Mouse (Mus musculus) neural tube, embryonic 15.5 days (tissue): ENCODE results near the gene Hacl1. TPM values are rescaled to one million over a fixed set of nuclear protein-coding genes. Genes with fewer than 3 reads are reported as not detected.
A peak's percentile ranks its signal among the peaks of the same experiment; 100 is the strongest.

ENCODE experiments used
- ATAC-seq: fragments of 200-750 bp; cut with Nextera tagmentation; 2 replicates; pipeline ENCODE4 v1.8.0; 2017; ENCODE audit warnings: mild to moderate bottlenecking, moderate TSS enrichment, moderate library complexity; ENCODE audit not compliant: low FRiP score
- H3K27ac ChIP-seq: fragments of 300-500 bp; sonication (generic); replicated peaks from 2 replicates; pipeline ENCODE4 v1.5.1; 2015; ENCODE audit warnings: mild to moderate bottlenecking, inconsistent platforms
- H3K27me3 ChIP-seq: fragments of 300-500 bp; sonication (generic); replicated peaks from 2 replicates; pipeline ENCODE4 v1.6.1; 2015; ENCODE audit warnings: inconsistent platforms
- H3K36me3 ChIP-seq: fragments of 300-500 bp; sonication (generic); 2 replicates; pipeline ENCODE4 v1.6.1; 2015; ENCODE audit warnings: inconsistent platforms
- H3K4me1 ChIP-seq: fragments of 300-500 bp; sonication (generic); 2 replicates; pipeline ENCODE4 v1.6.1; 2015; ENCODE audit warnings: inconsistent platforms
- H3K4me2 ChIP-seq: fragments of 300-500 bp; sonication (generic); 2 replicates; pipeline ENCODE4 v1.6.1; 2015; ENCODE audit warnings: inconsistent platforms, mild to moderate bottlenecking, moderate library complexity
- H3K4me3 ChIP-seq: fragments of 300-500 bp; sonication (generic); replicated peaks from 2 replicates; pipeline ENCODE4 v1.5.1; 2015; ENCODE audit warnings: mild to moderate bottlenecking, inconsistent platforms
- H3K9ac ChIP-seq: fragments of 300-500 bp; sonication (generic); replicated peaks from 2 replicates; pipeline ENCODE4 v1.6.1; 2015; ENCODE audit warnings: mild to moderate bottlenecking, inconsistent platforms
- H3K9me3 ChIP-seq: fragments of 300-500 bp; sonication (generic); replicated peaks from 2 replicates; pipeline ENCODE4 v1.6.1; 2016; ENCODE audit warnings: inconsistent platforms
- WGBS: fragments of 180-500 bp; shearing (Covaris S2); methylation state at CpG from one replicate; pipeline ENCODE4 v1.1.7; 2015; ENCODE audit warnings: mixed read lengths; 5-methylcytosine and 5-hydroxymethylcytosine counted together
- polyA plus RNA-seq: library from polyadenylated mRNA; unstranded; fragments of >200 nt; fragmentation: Nextera tagmentation; extraction: Ambion mirVana; gene quantifications from 2 replicates; pipeline ENCODE4 v1.2.1, GENCODE M21; 2015

The Hacl1 gene
- polyA plus RNA-seq, 1 experiment from 2014 or later = 7.9 TPM

- no peak overlapping the region for H3K27ac ChIP-seq
- ATAC-seq = no peak
- H3K9ac ChIP-seq = no peak overlapping the region
- WGBS = over 99% methylated on average over 3 of the region's 3 CpGs
- H3K9me3 ChIP-seq = no peaks in the 10 kb centered on the region
- H3K4me2 ChIP-seq = no peak overlapping the region
- no peaks in the 10 kb centered on the region for H3K27me3 ChIP-seq
- H3K4me3 ChIP-seq = no peak overlapping the region
- no peaks in the 10 kb centered on the region for H3K4me1 ChIP-seq
- H3K36me3 ChIP-seq = no peaks in the 10 kb centered on the region
These were observed 9.3 kb upstream of the Hacl1 start for GRCm38 (mm10) chr14:31650347-31650746.

GRCm38 (mm10) chr14:31647991-31648390, 6.9 kb upstream of the Hacl1 start:
- Histone ChIP-seq H3K9me3 (no peaks in the 10 kb centered on the region), H3K27me3 (no peaks in the 10 kb centered on the region), H3K4me1 (no peaks in the 10 kb centered on the region), H3K9ac (no peak overlapping the region), H3K36me3 (no peaks in the 10 kb centered on the region), H3K4me2 (no peak overlapping the region), H3K4me3 (no peak overlapping the region), H3K27ac (no peak overlapping the region)
- WGBS = 89% methylated on average over 10 of the region's 10 CpGs
- ATAC-seq = no peak

DNA sequence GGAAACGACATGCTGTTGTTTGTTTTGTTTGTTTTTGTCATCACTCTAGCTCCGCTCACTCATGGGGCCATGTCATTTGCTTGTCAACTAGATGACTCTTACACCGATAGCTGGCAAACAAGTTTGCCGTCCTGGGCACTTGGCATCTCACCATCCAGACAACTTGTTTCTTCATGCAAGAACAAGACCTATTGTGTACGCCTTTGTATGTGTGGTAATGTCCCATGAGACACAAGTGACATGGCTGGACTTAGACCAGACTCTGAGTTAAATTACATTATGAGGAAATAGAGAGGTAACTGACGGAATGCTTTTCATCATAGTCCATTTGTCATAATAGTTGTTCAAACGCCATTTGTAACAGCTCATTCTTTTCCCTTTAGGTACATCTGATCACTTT, 4.8 kb upstream of the Hacl1 start:
- Histone ChIP-seq H3K36me3 (no peaks in the 10 kb centered on the region), H3K27me3 (no peaks in the 10 kb centered on the region), H3K9me3 (no peaks in the 10 kb centered on the region), H3K4me1 (peaks cover 8% of the 10 kb centered on the region), H3K27ac (no peak overlapping the region), H3K4me2 (no peak overlapping the region), H3K4me3 (no peak overlapping the region), H3K9ac (no peak overlapping the region)
- 94% methylated on average over 7 of the region's 7 CpGs for WGBS
- ATAC-seq = no peak

GRCm38 (mm10) chr14:31644931-31645547, 4.0 kb upstream of the Hacl1 start:
- no peaks in the 10 kb centered on the region for H3K36me3 ChIP-seq
- no peaks in the 10 kb centered on the region for H3K9me3 ChIP-seq
- no peaks in the 10 kb centered on the region for H3K27me3 ChIP-seq
- no peak for ATAC-seq
- no peak overlapping the region for H3K4me3 ChIP-seq
- no peak overlapping the region for H3K4me2 ChIP-seq
- 81% methylated on average over 3 of the region's 3 CpGs for WGBS
- no peak overlapping the region for H3K27ac ChIP-seq
- peaks cover 13% of the 10 kb centered on the region for H3K4me1 ChIP-seq
- no peak overlapping the region for H3K9ac ChIP-seq

DNA sequence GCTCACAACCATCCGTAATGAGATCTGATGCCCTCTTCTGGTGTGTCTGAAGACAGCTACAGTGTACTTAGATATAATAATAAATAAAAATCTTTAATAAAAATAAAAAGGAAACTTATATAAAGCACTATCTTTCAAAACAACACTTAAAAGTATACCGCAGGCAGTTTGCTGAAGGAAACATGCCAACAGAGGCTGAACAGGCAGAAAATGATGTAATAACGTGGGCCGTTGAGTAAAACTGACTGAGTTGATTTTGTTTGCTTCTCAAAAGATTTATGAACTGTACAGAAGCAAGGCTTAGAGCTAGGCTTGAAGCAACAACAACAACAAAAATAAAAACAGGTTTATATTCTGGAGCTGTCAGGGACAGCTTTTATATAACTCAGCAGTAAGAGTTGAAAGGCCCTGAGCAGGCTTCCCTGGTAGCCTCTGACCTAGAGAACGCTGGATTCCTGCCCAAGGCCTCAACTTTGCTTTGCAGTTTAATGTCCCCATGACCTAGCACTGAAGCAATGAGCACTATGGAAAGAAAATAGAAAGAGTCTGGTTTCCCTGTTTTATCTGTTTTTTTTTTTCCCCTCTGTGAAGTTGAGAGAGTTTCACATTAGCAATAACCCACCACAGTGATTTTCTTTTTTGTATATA, 3.2 kb upstream of the Hacl1 start:
- H3K36me3 ChIP-seq = no peaks in the 10 kb centered on the region
- no peak overlapping the region for H3K4me3 ChIP-seq
- H3K9ac ChIP-seq = no peak overlapping the region
- WGBS = 93% methylated on average over 5 of the region's 5 CpGs
- ATAC-seq = no peak
- no peaks in the 10 kb centered on the region for H3K27me3 ChIP-seq
- no peaks in the 10 kb centered on the region for H3K9me3 ChIP-seq
- H3K4me1 ChIP-seq = peaks cover 17% of the 10 kb centered on the region
- no peak overlapping the region for H3K4me2 ChIP-seq
- H3K27ac ChIP-seq = no peak overlapping the region

DNA sequence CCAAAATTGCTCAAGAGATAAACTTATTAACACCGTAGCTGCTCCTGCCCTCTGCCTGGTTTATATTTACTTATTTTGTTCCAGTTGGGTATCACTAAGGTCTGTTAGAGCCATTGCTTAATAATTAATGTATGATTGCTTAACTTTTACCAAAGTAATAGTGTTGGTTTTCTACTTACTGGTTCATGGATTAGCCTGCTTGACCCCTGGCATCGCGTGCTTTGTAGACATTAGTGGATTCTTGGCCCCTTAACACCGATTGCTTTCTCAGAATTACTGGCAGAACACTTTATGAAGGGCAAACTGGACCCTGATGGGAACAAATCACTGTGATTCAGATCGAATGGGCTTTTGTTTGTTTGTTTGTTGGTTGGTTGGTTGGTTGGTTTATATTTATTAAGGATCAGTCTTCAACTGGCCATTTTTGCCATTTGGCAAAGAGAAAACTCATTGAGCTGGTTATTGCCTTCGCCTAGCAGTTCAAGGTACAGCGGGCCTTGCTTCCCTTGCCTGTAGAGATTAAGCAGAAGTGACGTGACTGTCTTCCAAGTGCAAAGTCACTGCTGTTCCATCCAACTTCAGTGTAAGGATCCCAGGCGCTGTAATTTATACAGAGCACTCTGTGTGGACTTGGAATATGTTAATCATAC, 545 bp upstream of the Hacl1 start:
- Histone ChIP-seq H3K9ac (peak overlapping the region; percentile 67), H3K27me3 (no peaks in the 10 kb centered on the region), H3K36me3 (no peaks in the 10 kb centered on the region), H3K4me3 (peak overlapping the region; percentile 82), H3K4me2 (peak overlapping the region; percentile 96), H3K9me3 (no peaks in the 10 kb centered on the region), H3K27ac (peak overlapping the region; percentile 92), H3K4me1 (peaks cover 17% of the 10 kb centered on the region)
- no peak for ATAC-seq
- 72% methylated on average over 9 of the region's 9 CpGs for WGBS

DNA sequence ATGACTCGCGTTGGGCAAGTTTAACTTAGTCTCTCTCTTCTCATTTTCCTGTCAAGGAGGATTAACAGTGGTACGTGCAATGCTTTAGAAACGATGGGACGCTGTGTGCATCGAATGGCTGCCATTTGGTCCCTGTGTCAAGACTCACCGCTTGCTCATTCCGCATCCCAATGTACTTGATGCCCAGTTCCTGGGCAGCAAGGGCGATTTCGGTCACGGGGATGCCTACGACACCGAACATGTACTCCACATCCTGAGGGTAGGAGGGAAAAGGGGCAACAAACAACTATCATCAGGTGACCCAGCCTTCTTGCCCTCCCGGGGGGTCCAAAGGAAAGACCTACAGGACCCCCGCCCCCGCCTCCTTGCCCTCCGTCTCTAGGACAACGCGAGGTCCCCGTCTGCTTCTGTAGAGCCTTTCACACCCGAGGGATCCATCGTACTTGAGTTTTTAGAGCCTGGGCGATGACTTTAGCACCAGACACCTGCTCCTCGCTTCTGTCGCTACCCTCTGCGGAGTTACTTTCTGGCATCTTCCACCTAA, 668 bp downstream of the Hacl1 start, which contains the start of gene Gm49387:
Gm49387 (minus strand) TSS at position 533 of the 544 bp plus-strand sequence.
- Histone ChIP-seq H3K36me3 (no peaks in the 10 kb centered on the region), H3K4me3 (peak within 1 kb of the TSS; percentile 82), H3K9me3 (no peaks in the 10 kb centered on the region), H3K9ac (peak within 1 kb of the TSS; percentile 67), H3K4me2 (peak within 1 kb of the TSS; percentile 96), H3K4me1 (peaks cover 17% of the 10 kb centered on the region), H3K27me3 (no peaks in the 10 kb centered on the region), H3K27ac (peak within 1 kb of the TSS; percentile 92)
- ATAC-seq = peak; percentile 37; the same call in 1 of the 2 replicates
- 3% methylated on average over 26 of the region's 26 CpGs for WGBS

DNA sequence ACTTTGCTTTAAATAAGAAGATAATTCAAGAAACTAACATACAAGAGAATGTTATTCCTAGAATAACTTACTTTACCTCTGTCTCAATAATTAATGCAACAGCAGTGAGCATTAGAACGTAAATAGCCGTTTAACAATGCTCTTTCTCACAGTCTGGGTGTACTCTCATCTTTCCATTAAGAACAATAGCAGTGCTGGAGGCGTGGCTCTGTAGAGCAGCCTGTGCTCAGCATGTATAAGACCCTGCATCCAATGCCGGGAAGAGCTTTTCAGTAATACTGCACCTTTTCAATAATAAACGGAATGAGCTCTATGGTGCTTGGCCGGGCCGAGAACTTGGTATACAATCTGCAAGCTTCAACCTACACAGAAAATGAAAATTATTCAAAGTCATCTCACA, 10.4 kb downstream of the Hacl1 start:
- Histone ChIP-seq H3K27me3 (no peaks in the 10 kb centered on the region), H3K9ac (no peak overlapping the region), H3K9me3 (no peaks in the 10 kb centered on the region), H3K4me3 (no peak overlapping the region), H3K36me3 (no peaks in the 10 kb centered on the region), H3K4me2 (no peak overlapping the region), H3K4me1 (no peaks in the 10 kb centered on the region), H3K27ac (no peak overlapping the region)
- WGBS = 37% methylated on average over 7 of the region's 7 CpGs
- ATAC-seq = no peak

- H3K4me2 ChIP-seq = no peak overlapping the region
- WGBS = 89% methylated on average over 12 of the region's 12 CpGs
- ATAC-seq = no peak
- no peaks in the 10 kb centered on the region for H3K27me3 ChIP-seq
- no peaks in the 10 kb centered on the region for H3K4me1 ChIP-seq
- no peaks in the 10 kb centered on the region for H3K36me3 ChIP-seq
- no peak overlapping the region for H3K9ac ChIP-seq
- no peak overlapping the region for H3K27ac ChIP-seq
- H3K9me3 ChIP-seq = no peaks in the 10 kb centered on the region
- no peak overlapping the region for H3K4me3 ChIP-seq
These were observed 18.3 kb downstream of the Hacl1 start for GRCm38 (mm10) chr14:31622748-31623147.

GRCm38 (mm10) chr14:31620591-31621223, 20.4 kb downstream of the Hacl1 start:
- no peak overlapping the region for H3K4me3 ChIP-seq
- H3K9ac ChIP-seq = no peak overlapping the region
- H3K4me1 ChIP-seq = no peaks in the 10 kb centered on the region
- no peak overlapping the region for H3K27ac ChIP-seq
- ATAC-seq = no peak
- H3K27me3 ChIP-seq = no peaks in the 10 kb centered on the region
- no peaks in the 10 kb centered on the region for H3K36me3 ChIP-seq
- no peaks in the 10 kb centered on the region for H3K9me3 ChIP-seq
- no peak overlapping the region for H3K4me2 ChIP-seq
- WGBS = 74% methylated on average over 9 of the region's 9 CpGs

- no peak overlapping the region for H3K4me2 ChIP-seq
- no peaks in the 10 kb centered on the region for H3K36me3 ChIP-seq
- 91% methylated on average over 3 of the region's 3 CpGs for WGBS
- ATAC-seq = no peak
- no peak overlapping the region for H3K9ac ChIP-seq
- no peaks in the 10 kb centered on the region for H3K27me3 ChIP-seq
- H3K9me3 ChIP-seq = no peaks in the 10 kb centered on the region
- no peak overlapping the region for H3K27ac ChIP-seq
- H3K4me1 ChIP-seq = no peaks in the 10 kb centered on the region
- H3K4me3 ChIP-seq = no peak overlapping the region
These were observed 23.1 kb downstream of the Hacl1 start for GRCm38 (mm10) chr14:31617997-31618396.
